Mouse (Mus musculus) limb, embryonic 14.5 days (tissue): ENCODE data around the gene Npw. TPM values are rescaled to one million over a fixed set of nuclear protein-coding genes. Genes with fewer than 3 reads are reported as not detected.

ENCODE experiments used
- ATAC-seq: fragments of 200-750 bp; cut with Nextera tagmentation; 2 replicates; pipeline ENCODE4 v1.8.0; 2017; ENCODE audit warnings: low read depth, moderate number of reproducible peaks, moderate TSS enrichment; ENCODE audit not compliant: low FRiP score
- DNase-seq: peaks from one replicate; pipeline ENCODE4 v3.0.0-alpha.2; 2015; ENCODE audit warnings: low spot score
- H3K27ac ChIP-seq: fragments of 300-500 bp; sonication (generic); replicated peaks from 2 replicates; pipeline ENCODE4 v1.5.1; 2014; ENCODE audit warnings: low read depth, mild to moderate bottlenecking, low read length, moderate library complexity, mixed read lengths
- H3K27me3 ChIP-seq: fragments of 300-500 bp; sonication (generic); 2 replicates; pipeline ENCODE4 v1.6.1; 2014; ENCODE audit warnings: low read length, mixed read lengths; ENCODE audit not compliant: control insufficient read depth, insufficient read depth
- H3K36me3 ChIP-seq: fragments of 300-500 bp; sonication (generic); 2 replicates; pipeline ENCODE4 v1.6.1; 2014; ENCODE audit warnings: mild to moderate bottlenecking, low read length, moderate library complexity, mixed read lengths; ENCODE audit not compliant: control insufficient read depth, insufficient read depth
- H3K4me1 ChIP-seq: fragments of 300-500 bp; sonication (generic); 2 replicates; pipeline ENCODE4 v1.6.1; 2014; ENCODE audit warnings: antibody characterized with exemption, low read length, mixed read lengths; ENCODE audit not compliant: control insufficient read depth, insufficient read depth
- H3K4me2 ChIP-seq: fragments of 300-500 bp; sonication (generic); replicated peaks from 2 replicates; pipeline ENCODE4 v1.6.1; 2014; ENCODE audit warnings: low read depth, mild to moderate bottlenecking, low read length, moderate library complexity; ENCODE audit not compliant: severe bottlenecking
- H3K4me3 ChIP-seq: fragments of 300-500 bp; sonication (generic); replicated peaks from 2 replicates; pipeline ENCODE4 v1.5.1; 2014; ENCODE audit warnings: low read length
- H3K9ac ChIP-seq: fragments of 300-500 bp; sonication (generic); 2 replicates; pipeline ENCODE4 v1.6.1; 2014; ENCODE audit warnings: mild to moderate bottlenecking, low read depth, low read length, moderate library complexity; ENCODE audit not compliant: severe bottlenecking
- H3K9me3 ChIP-seq: fragments of 300-500 bp; sonication (generic); 2 replicates; pipeline ENCODE4 v1.6.1; 2016; ENCODE audit warnings: low read length; ENCODE audit not compliant: control insufficient read depth
- POLR2A ChIP-seq: fragments of 200-500 bp; IDR thresholded peaks from 2 replicates; pipeline ENCODE4 v1.8.0; 2012; ENCODE audit warnings: inconsistent platforms, mild to moderate bottlenecking, moderate library complexity, borderline replicate concordance; ENCODE audit not compliant: insufficient read depth, insufficient read length; ENCODE audit errors: extremely low read depth
- WGBS: fragments of 180-500 bp; shearing (Covaris S2); extraction: QIAGEN DNeasy Blood & Tissue Kit; methylation state at CpG from one replicate; pipeline ENCODE4 v1.1.7; 2014; 5-methylcytosine and 5-hydroxymethylcytosine counted together
- polyA plus RNA-seq, 2 experiments: library from polyadenylated mRNA; depleted of rRNA in 1 of 2; stranded (reverse) in 1 of 2; unstranded in 1 of 2; fragments of >200 nt; fragmentation: Nextera tagmentation in 1 of 2; extraction: Ambion mirVana in 1 of 2; gene quantifications; 2 replicates each; pipeline versions ENCODE4 v1.2.1 to v1.2.3; 2012 to 2014

The Npw gene
- polyA plus RNA-seq, 2 experiments = 0.41 to 0.58 TPM

DNA sequence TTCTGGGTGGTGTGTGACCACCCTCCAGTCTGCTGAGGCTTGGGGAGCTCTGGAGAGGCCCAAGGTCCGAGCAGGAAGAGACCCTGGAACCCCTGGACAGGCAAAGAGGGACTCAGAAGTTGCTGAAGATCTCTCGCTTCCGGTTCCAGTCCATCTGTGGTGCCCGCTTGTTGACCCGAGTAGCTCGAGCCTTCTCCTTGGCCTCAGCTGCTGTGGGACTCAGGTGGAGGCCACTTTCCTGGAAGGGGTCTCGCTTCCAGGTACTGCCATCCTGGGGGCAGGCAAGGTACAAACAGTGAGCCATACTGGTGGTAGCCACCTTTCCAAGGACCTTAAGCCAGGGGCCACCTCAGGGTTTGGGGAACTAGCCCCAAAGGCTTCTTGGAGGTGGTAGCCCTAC lies 18.1 kb downstream of the Npw start:
- no peak for ATAC-seq
- H3K27ac ChIP-seq = peak overlapping the region; percentile 94
- no peak for TF ChIP-seq POLR2A
- H3K4me1 ChIP-seq = peaks cover 41% of the 10 kb centered on the region
- H3K9me3 ChIP-seq = no peaks in the 10 kb centered on the region
- 82% methylated on average over 7 of the region's 7 CpGs for WGBS
- 0 out of 2 replicates have a peak overlapping the region, but pooled peaks have one; percentile 45 for H3K9ac ChIP-seq
- H3K4me2 ChIP-seq = no peak overlapping the region
- H3K4me3 ChIP-seq = no peak overlapping the region
- H3K27me3 ChIP-seq = no peaks in the 10 kb centered on the region
- DNase-seq = no peak
- H3K36me3 ChIP-seq = peaks cover 41% of the 10 kb centered on the region

DNA sequence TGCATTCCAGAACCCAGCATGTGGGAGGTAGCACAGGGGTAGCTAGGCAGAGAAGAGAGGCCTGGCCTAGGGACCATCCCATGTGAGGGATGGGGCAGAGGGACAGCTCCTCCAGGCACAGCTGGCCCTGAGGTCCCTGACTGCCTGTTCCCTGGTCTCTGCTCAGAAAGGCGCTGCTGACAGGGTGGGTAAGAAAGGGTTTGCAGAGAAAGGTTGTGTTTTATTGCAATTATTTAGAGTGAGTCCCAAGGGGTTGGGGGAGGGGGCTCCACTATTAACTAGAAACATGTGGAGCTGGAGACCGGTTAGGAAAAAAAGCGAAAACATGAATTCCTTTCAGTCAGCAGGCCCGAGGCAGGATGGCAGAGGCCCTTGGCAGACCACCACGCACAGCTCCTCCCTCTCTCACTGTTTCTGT lies 18.7 kb downstream of the Npw start:
- peaks cover 41% of the 10 kb centered on the region for H3K36me3 ChIP-seq
- WGBS = 13% methylated on average over 5 of the region's 5 CpGs

DNA sequence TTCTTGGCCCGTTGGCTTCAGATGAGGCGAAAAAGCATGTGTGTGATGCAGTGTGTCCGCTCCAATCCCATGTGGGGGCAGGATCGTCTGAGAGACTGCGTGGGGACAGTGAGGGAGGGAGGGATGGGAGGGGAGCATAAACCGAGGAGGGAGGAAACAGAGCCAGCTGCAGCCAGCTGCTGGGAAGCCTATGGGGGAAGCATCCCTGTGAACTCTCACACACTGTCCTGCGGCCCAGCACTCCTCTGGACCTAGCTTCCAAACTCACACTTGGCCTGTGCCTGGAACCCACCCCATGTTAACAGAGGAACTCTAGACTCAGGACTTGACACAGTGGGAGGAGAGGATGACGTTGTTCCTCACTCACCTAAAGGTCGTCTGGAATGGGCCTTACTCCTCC lies 19.4 kb downstream of the Npw start:
- H3K4me2 ChIP-seq = peak overlapping the region; percentile 39; the same call in 1 of the 2 replicates
- ATAC-seq (peak; percentile 57; the same call in 1 of the 2 replicates), DNase-seq (peak; percentile 39)
- no peaks in the 10 kb centered on the region for H3K9me3 ChIP-seq
- 33% methylated on average over 9 of the region's 9 CpGs for WGBS
- peaks cover 29% of the 10 kb centered on the region for H3K4me1 ChIP-seq
- TF ChIP-seq POLR2A = no peak
- peak overlapping the region; percentile 94 for H3K27ac ChIP-seq
- H3K9ac ChIP-seq = peak overlapping the region; percentile 45; the same call in 1 of the 2 replicates
- H3K4me3 ChIP-seq = no peak overlapping the region
- peaks cover 41% of the 10 kb centered on the region for H3K36me3 ChIP-seq
- no peaks in the 10 kb centered on the region for H3K27me3 ChIP-seq

More for the DNA sequence above, 18.7 kb downstream of the Npw start:
- peak; percentile 78 for ATAC-seq
- Histone ChIP-seq H3K4me3 (no peak overlapping the region), H3K4me1 (peaks cover 36% of the 10 kb centered on the region), H3K9me3 (no peaks in the 10 kb centered on the region), H3K27me3 (no peaks in the 10 kb centered on the region), H3K4me2 (peak overlapping the region; percentile 39), H3K27ac (peak overlapping the region; percentile 94), H3K9ac (peak overlapping the region; percentile 45; the same call in 1 of the 2 replicates)
- DNase-seq = peak; percentile 84
- TF ChIP-seq POLR2A = peak; percentile 24; the same call in 1 of the 2 replicates

DNA sequence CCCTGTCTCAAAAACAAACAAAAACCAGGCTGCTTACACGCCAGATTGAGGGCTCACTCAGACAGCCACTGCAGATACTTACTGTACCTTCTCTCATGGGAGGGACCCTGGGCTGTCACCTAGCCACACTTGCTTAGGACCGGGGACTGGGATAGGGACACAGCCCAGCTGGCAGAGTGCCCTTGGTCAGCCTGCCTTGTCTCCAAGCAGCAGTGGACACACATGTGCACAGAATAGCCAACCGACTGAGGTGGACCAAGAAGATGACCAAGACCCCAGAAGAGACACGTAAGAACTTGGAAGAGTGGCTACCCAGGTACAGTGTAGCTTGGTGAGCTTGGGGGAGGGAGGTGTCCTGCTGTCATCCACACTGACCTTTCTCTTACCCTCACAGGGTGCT lies 20.0 kb downstream of the Npw start:
- no peak for ATAC-seq

DNA sequence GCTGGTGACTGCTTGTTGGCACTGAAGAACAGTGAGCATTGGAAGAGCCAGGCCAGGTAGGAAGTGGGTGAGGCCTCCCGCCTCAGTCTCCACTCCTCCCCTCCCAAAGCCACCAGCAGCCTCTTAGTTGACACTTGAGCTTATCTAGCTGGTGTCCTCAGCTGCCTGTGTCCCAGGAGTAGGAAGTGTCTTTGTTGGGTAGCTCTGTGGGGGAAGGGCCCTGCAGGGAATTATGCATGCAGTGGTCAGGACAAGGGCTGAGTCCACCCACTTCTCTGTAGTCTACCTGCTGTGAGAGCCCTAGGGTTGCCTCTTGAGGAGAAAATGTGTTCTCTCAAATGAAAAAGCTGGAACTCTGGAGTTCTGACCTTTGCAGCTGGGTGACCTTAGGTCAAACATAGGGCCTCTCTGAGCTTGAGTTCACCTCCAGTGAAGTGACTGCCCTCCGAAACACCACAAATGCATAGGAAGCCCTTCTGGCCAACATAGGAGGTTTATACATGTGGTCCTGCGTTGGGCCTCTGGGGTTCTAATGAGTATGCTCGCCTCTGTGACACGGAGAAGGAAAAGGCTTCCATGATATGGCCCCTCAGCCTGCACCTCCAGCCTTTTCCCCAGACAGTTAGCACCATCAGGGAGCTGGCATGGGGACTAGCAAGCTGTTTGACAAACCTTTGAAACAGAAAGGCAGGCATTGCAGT lies 21.3 kb downstream of the Npw start:
- no peak overlapping the region for H3K27ac ChIP-seq
- no peaks in the 10 kb centered on the region for H3K27me3 ChIP-seq
- no peak overlapping the region for H3K9ac ChIP-seq
- H3K4me2 ChIP-seq = no peak overlapping the region
- 69% methylated on average over 5 of the region's 5 CpGs for WGBS
- H3K36me3 ChIP-seq = peaks cover 25% of the 10 kb centered on the region
- TF ChIP-seq POLR2A = no peak
- DNase-seq = no peak
- H3K4me1 ChIP-seq = peaks cover 35% of the 10 kb centered on the region
- no peak for ATAC-seq
- no peak overlapping the region for H3K4me3 ChIP-seq
- no peaks in the 10 kb centered on the region for H3K9me3 ChIP-seq

More for the DNA sequence above, 20.0 kb downstream of the Npw start:
- Histone ChIP-seq H3K4me2 (no peak overlapping the region), H3K9me3 (no peaks in the 10 kb centered on the region), H3K9ac (no peak overlapping the region), H3K27me3 (no peaks in the 10 kb centered on the region), H3K4me1 (peaks cover 30% of the 10 kb centered on the region), H3K4me3 (no peak overlapping the region), H3K36me3 (peaks cover 37% of the 10 kb centered on the region), H3K27ac (peak overlapping the region; percentile 94)
- TF ChIP-seq POLR2A = no peak
- no peak for DNase-seq
- 87% methylated on average over 4 of the region's 4 CpGs for WGBS
